Mouse (Mus musculus) MEL (cell line): ENCODE results near the gene Trim58. TPM values are rescaled to one million over a fixed set of nuclear protein-coding genes. Genes with fewer than 3 reads are reported as not detected.

Experiments used
- DNase-seq: peaks from one replicate; pipeline ENCODE4 v3.0.0; 2011; ENCODE audit warnings: low read depth, low spot score
- H3K27ac ChIP-seq: 2 replicates; pipeline ENCODE4 v1.5.1; 2012; ENCODE audit warnings: low read depth, mild to moderate bottlenecking, control low read depth, low read length, moderate library complexity; ENCODE audit not compliant: control insufficient read depth
- H3K27me3 ChIP-seq, 2 experiments: fragments of 150-350 bp in 1 of 2; sonication (generic) in 1 of 2; 2 replicates each; pipeline ENCODE4 v1.6.1; 2012; ENCODE audit warnings: low read length in 2 of 2, mild to moderate bottlenecking in 2 of 2, improper control_type of control experiment in 1 of 2, moderate library complexity in 1 of 2; ENCODE audit not compliant: insufficient read depth in 2 of 2, control insufficient read depth in 1 of 2
- H3K36me3 ChIP-seq, 2 experiments: 2 replicates each; pipeline ENCODE4 v1.6.1; 2012 to 2014; ENCODE audit warnings: low read length in 2 of 2, improper control_type of control experiment in 1 of 2, inconsistent platforms in 1 of 2, mild to moderate bottlenecking in 1 of 2; ENCODE audit not compliant: insufficient read depth in 2 of 2, control insufficient read depth in 1 of 2
- H3K4me1 ChIP-seq, 2 experiments: fragments of 150-350 bp in 1 of 2; sonication (generic) in 1 of 2; 2 replicates each; pipeline ENCODE4 v1.6.1; 2012; ENCODE audit warnings: low read length in 2 of 2, improper control_type of control experiment in 1 of 2, mild to moderate bottlenecking in 1 of 2; ENCODE audit not compliant: insufficient read depth in 2 of 2, control insufficient read depth in 1 of 2
- H3K4me3 ChIP-seq, 2 experiments: fragments of 150-350 bp in 1 of 2; sonication (generic) in 1 of 2; 2 replicates each; pipeline ENCODE4 v1.5.1; 2012; ENCODE audit warnings: low read depth in 2 of 2, low read length in 2 of 2, mild to moderate bottlenecking in 2 of 2, moderate library complexity in 2 of 2, control low read depth in 1 of 2, improper control_type of control experiment in 1 of 2; ENCODE audit not compliant: control insufficient read depth in 1 of 2, insufficient read depth in 1 of 2
- H3K79me2 ChIP-seq: 2 replicates; pipeline ENCODE4 v1.6.1; 2012; ENCODE audit warnings: mild to moderate bottlenecking, low read length, moderate library complexity; ENCODE audit not compliant: control insufficient read depth, poor library complexity, insufficient read depth
- H3K9ac ChIP-seq: 2 replicates; pipeline ENCODE4 v1.6.1; 2012; ENCODE audit warnings: low read depth, mild to moderate bottlenecking, control low read depth, low read length, moderate library complexity; ENCODE audit not compliant: control insufficient read depth, poor library complexity, severe bottlenecking
- H3K9me3 ChIP-seq: fragments of 150-350 bp; sonication (generic); replicated peaks from 2 replicates; pipeline ENCODE4 v1.6.1; 2012; ENCODE audit warnings: mild to moderate bottlenecking, low read length, improper control_type of control experiment, moderate library complexity; ENCODE audit not compliant: insufficient read depth
- CHD1 ChIP-seq: IDR thresholded peaks from 2 replicates; pipeline ENCODE4 v1.6.1; 2012; ENCODE audit warnings: low read depth, mild to moderate bottlenecking, inconsistent platforms, low read length, improper control_type of control experiment
- ELF1 ChIP-seq: IDR thresholded peaks from 2 replicates; pipeline ENCODE4 v1.6.1; 2014; ENCODE audit warnings: low read depth, mild to moderate bottlenecking, inconsistent platforms, low read length, improper control_type of control experiment, moderate library complexity
- EP300 ChIP-seq, 2 experiments: IDR thresholded peaks; 2 replicates each; pipeline ENCODE4 v1.6.1; 2011; ENCODE audit warnings: improper control_type of control experiment in 2 of 2, low read length in 2 of 2, low read depth in 1 of 2, mild to moderate bottlenecking in 1 of 2
- HCFC1 ChIP-seq: IDR thresholded peaks from 2 replicates; pipeline ENCODE4 v1.6.1; 2012; ENCODE audit warnings: low read depth, mild to moderate bottlenecking, inconsistent platforms, low read length, improper control_type of control experiment, moderate library complexity
- JUND ChIP-seq: IDR thresholded peaks from 2 replicates; pipeline ENCODE4 v1.6.1; 2011; ENCODE audit warnings: low read depth, mild to moderate bottlenecking, improper control_type of control experiment, low read length
- MAFK ChIP-seq: IDR thresholded peaks from 2 replicates; pipeline ENCODE4 v1.6.1; 2011; ENCODE audit warnings: low read depth, mild to moderate bottlenecking, low read length, improper control_type of control experiment, borderline replicate concordance
- MAZ ChIP-seq: IDR thresholded peaks from 2 replicates; pipeline ENCODE4 v1.6.1; 2012; ENCODE audit warnings: low read depth, mild to moderate bottlenecking, inconsistent platforms, low read length, improper control_type of control experiment
- MXI1 ChIP-seq: IDR thresholded peaks from 2 replicates; pipeline ENCODE4 v1.6.1; 2011; ENCODE audit warnings: mild to moderate bottlenecking, low read depth, low read length, improper control_type of control experiment
- MYB ChIP-seq: IDR thresholded peaks from 2 replicates; pipeline ENCODE4 v1.6.1; 2011; ENCODE audit warnings: mild to moderate bottlenecking, low read depth, low read length, improper control_type of control experiment
- MYC ChIP-seq: IDR thresholded peaks from 2 replicates; pipeline ENCODE4 v1.6.1; 2011; ENCODE audit warnings: low read depth, mild to moderate bottlenecking, low read length, improper control_type of control experiment, moderate library complexity
- NELFE ChIP-seq: IDR thresholded peaks from 2 replicates; pipeline ENCODE4 v1.6.1; 2011; ENCODE audit warnings: low read depth, low read length, improper control_type of control experiment
- NRF1 ChIP-seq: IDR thresholded peaks from 2 replicates; pipeline ENCODE4 v1.6.1; 2014; ENCODE audit warnings: low read depth, mild to moderate bottlenecking, inconsistent platforms, low read length, improper control_type of control experiment, moderate library complexity; ENCODE audit not compliant: poor library complexity, insufficient read depth, severe bottlenecking
- POLR2AphosphoS2 ChIP-seq: IDR thresholded peaks from 2 replicates; pipeline ENCODE4 v1.6.1; 2011; ENCODE audit warnings: low read length, improper control_type of control experiment
- POLR2AphosphoS5 ChIP-seq: IDR thresholded peaks from 2 replicates; pipeline ENCODE4 v1.6.1; 2012; ENCODE audit warnings: low read depth, borderline replicate concordance, mild to moderate bottlenecking, inconsistent platforms, low read length, moderate library complexity, mixed read lengths
- RCOR1 ChIP-seq: IDR thresholded peaks from 2 replicates; pipeline ENCODE4 v1.6.1; 2012; ENCODE audit warnings: low read depth, mild to moderate bottlenecking, inconsistent platforms, low read length, improper control_type of control experiment
- TAL1 ChIP-seq: IDR thresholded peaks from 2 replicates; pipeline ENCODE4 v1.6.1; 2012; ENCODE audit warnings: mild to moderate bottlenecking, inconsistent platforms, low read length, moderate library complexity, mixed read lengths
- TCF12 ChIP-seq: IDR thresholded peaks from 2 replicates; pipeline ENCODE4 v1.6.1; 2014; ENCODE audit warnings: low read depth, mild to moderate bottlenecking, inconsistent platforms, low read length, improper control_type of control experiment, moderate library complexity
- USF1 ChIP-seq: IDR thresholded peaks from 2 replicates; pipeline ENCODE4 v1.6.1; 2014; ENCODE audit warnings: low read depth, mild to moderate bottlenecking, inconsistent platforms, low read length, improper control_type of control experiment, moderate library complexity
- ZC3H11A ChIP-seq: IDR thresholded peaks from 2 replicates; pipeline ENCODE4 v1.6.1; 2012; ENCODE audit warnings: low read depth, mild to moderate bottlenecking, inconsistent platforms, low read length, improper control_type of control experiment
- ZKSCAN1 ChIP-seq: IDR thresholded peaks from 2 replicates; pipeline ENCODE4 v1.6.1; 2012; ENCODE audit warnings: low read depth, mild to moderate bottlenecking, inconsistent platforms, low read length, improper control_type of control experiment, moderate library complexity
- ZNF384 ChIP-seq: IDR thresholded peaks from 2 replicates; pipeline ENCODE4 v1.6.1; 2012; ENCODE audit warnings: low read depth, mild to moderate bottlenecking, inconsistent platforms, low read length, improper control_type of control experiment
- polyA plus RNA-seq, 2 experiments: library from polyadenylated mRNA; stranded (reverse) in 1 of 2; unstranded in 1 of 2; fragments of >175 nt in 1 of 2; fragments of >200 nt in 1 of 2; gene quantifications; 2 replicates each; pipeline versions ENCODE4 v1.2.1 to v1.2.4; 2012; ENCODE audit warnings: low replicate concordance in 2 of 2, low read depth in 1 of 2; ENCODE audit not compliant: insufficient read length in 2 of 2, insufficient read depth in 1 of 2, missing spikeins in 1 of 2
- total RNA-seq: library from RNA; depleted of rRNA; stranded (reverse); fragments of 300-350 nt; gene quantifications from 2 replicates; pipeline ENCODE4 v1.2.3, GENCODE M21; 2012

The Trim58 gene
- total and polyA plus RNA-seq, 3 experiments, result 4.0 to 14.1 TPM; not detected in 1

DNA sequence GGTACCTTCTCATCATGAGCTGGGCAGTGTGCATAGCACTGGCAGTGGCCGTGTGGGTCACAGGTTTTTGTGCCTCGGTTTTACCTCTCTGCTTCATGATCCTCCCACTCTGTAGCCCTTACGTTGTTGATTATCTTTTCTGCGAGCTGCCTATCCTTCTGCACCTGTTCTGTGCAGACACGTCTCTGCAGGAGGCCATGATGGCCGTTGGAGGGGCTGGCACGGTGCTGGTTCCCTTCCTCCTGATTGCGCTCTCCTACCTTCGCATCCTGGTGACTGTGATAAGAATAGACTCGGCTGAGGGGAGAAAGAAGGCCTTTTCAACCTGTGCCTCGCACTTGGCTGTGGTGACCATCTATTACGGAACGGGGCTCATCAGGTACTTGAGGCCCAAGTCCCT, 42.4 kb upstream of the Trim58 start:
- Histone ChIP-seq H3K36me3 (no peaks in the 10 kb centered on the region; a peak in 1 of 4 replicates), H3K27ac (no peak overlapping the region), H3K27me3 (peaks cover 4 to 7% of the 10 kb centered on the region in 2 experiments; a peak in 3 of 4 replicates), H3K79me2 (no peaks in the 10 kb centered on the region), H3K4me1 (peaks cover 0 to 7% of the 10 kb centered on the region in 2 experiments; a peak in 1 of 4 replicates), H3K9me3 (no peaks in the 10 kb centered on the region), H3K9ac (no peak overlapping the region), H3K4me3 (no peak overlapping the region)
- TF ChIP-seq TAL1 (peak; percentile 43), ELF1 (no peak), EP300 (IDR thresholded peaks at IDR 0.05; ENCODE audit: low read depth in 1 of 2, low read length in 2 of 2) (peak in 1 of 2 experiments; percentile 64; a peak in 2 of 4 replicates), TCF12 (peak; percentile 62; the same call in 1 of the 2 replicates), USF1 (no peak), MYB (no peak)
- DNase-seq, result peak; percentile 30

DNA sequence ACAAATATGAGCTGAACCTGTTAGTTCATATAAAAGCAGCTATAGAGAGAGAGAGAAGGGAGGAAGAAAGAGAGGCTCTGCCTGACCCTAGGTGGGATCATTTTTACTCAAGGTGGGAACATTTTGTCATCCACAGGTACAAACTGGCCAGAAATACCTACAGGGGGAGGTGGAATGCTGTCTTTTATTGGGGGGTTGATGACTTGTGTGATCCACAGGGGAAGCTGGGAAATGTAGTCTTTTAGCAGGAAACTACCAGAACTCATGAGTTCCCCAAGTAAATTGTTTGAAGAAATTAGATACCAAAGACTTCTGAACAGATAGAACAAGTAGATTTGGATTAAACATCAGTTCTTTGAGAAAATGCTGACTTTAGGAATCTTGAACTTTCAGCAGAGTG, 38.2 kb upstream of the Trim58 start:
- Histone ChIP-seq H3K9ac (no peak overlapping the region), H3K9me3 (no peaks in the 10 kb centered on the region), H3K27ac (no peak overlapping the region), H3K4me1 (peaks cover 2 to 14% of the 10 kb centered on the region in 2 experiments; a peak in 1 of 4 replicates), H3K79me2 (no peaks in the 10 kb centered on the region), H3K36me3 (peaks cover 0 to 5% of the 10 kb centered on the region in 2 experiments; a peak in 2 of 4 replicates), H3K4me3 (no peak overlapping the region), H3K27me3 (peaks cover 0 to 4% of the 10 kb centered on the region in 2 experiments; a peak in 2 of 4 replicates)
- no peak for TF ChIP-seq ZKSCAN1
- TF ChIP-seq MAZ, result no peak
- TF ChIP-seq HCFC1, result peak; percentile 63; the same call in 1 of the 2 replicates
- no peak for TF ChIP-seq NELFE
- no peak for DNase-seq

DNA sequence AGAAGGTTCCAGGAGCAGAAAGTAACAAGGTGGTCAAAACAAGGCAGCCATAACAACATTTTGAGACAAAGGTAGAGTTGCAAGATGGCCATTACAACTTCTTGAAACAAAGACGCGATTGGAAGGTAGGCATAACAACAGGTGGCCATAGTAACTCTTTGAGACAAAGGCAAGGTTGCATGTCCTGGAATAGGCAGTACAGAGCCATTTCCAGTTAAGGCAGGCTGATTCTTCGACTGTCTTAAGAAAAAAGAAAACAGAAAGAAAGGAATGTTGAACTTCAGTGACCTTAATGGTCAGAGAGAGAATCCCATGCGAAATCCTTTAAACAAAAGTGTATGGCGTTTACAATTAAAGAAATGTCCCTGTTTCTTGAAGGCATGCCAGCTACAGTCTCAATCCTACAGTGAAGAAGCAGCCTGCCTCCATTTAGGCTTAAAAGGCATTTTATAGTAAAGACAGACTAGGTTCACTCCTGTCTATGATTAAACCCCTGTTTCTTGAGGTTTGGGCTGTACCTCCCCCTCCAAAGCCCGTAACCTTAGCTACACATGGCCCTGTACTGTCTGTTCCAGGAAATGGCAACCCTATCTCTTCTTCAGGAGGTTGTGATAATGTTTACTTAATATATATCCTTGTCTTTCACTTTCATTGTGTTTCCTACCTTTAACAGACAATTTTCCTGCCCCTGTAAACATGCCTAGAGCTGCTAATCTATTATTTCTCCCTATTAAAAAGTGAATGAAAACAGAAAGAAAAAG, 37.3 kb upstream of the Trim58 start:
- H3K36me3 ChIP-seq, result peaks cover 0 to 5% of the 10 kb centered on the region in 2 experiments; a peak in 2 of 4 replicates
- H3K27me3 ChIP-seq, result peaks cover 0 to 3% of the 10 kb centered on the region in 2 experiments; a peak in 2 of 4 replicates
- peaks cover 2 to 9% of the 10 kb centered on the region in 2 experiments; a peak in 1 of 4 replicates for H3K4me1 ChIP-seq
- H3K27ac ChIP-seq, result no peak overlapping the region
- H3K9ac ChIP-seq, result no peak overlapping the region
- H3K4me3 ChIP-seq, result peak overlapping the region in 1 of 2 experiments; percentile 31; a peak in 1 of 4 replicates
- peak; percentile 49 for DNase-seq
- H3K9me3 ChIP-seq, result no peaks in the 10 kb centered on the region
- H3K79me2 ChIP-seq, result no peaks in the 10 kb centered on the region
- no peak for TF ChIP-seq POLR2AphosphoS2
- no peak for TF ChIP-seq MAFK
- TF ChIP-seq TAL1, result no peak
- no peak for TF ChIP-seq JUND
- 0 out of 2 replicates have a peak, but pooled peaks have one; percentile 13 for TF ChIP-seq RCOR1
- TF ChIP-seq CHD1, result no peak
- TF ChIP-seq MAZ, result no peak
- peak; percentile 27; the same call in 1 of the 2 replicates for TF ChIP-seq MXI1
- TF ChIP-seq ELF1, result 0 out of 2 replicates have a peak, but pooled peaks have one; percentile 23
- TF ChIP-seq EP300 (IDR thresholded peaks at IDR 0.05; ENCODE audit: low read depth in 1 of 2, low read length in 2 of 2), result peak; percentile 51 to 54
- no peak for TF ChIP-seq HCFC1
- TF ChIP-seq ZC3H11A, result no peak
- no peak for TF ChIP-seq USF1
- 0 out of 2 replicates have a peak, but pooled peaks have one; percentile 40 for TF ChIP-seq MYC
- TF ChIP-seq ZNF384, result no peak
- TF ChIP-seq POLR2AphosphoS5, result no peak
- TF ChIP-seq NRF1, result no peak
- TF ChIP-seq MYB, result no peak
- peak; percentile 22; the same call in 1 of the 2 replicates for TF ChIP-seq TCF12
